Mouse (Mus musculus) C2C12 (cell line): ENCODE measurements around the gene Kmt2e.

Source experiments
- CEBPB ChIP-seq: IDR thresholded peaks from one replicate; pipeline ENCODE4 v1.6.1; 2011; ENCODE audit warnings: low read depth, mild to moderate bottlenecking, control low read depth, moderate library complexity
- CTCF ChIP-seq: IDR thresholded peaks from one replicate; pipeline ENCODE4 v1.5.1; 2011; ENCODE audit not compliant: control insufficient read depth, insufficient read depth, insufficient read length
- MAX ChIP-seq: IDR thresholded peaks from one replicate; pipeline ENCODE4 v1.6.1; 2011; ENCODE audit warnings: mild to moderate bottlenecking, control low read depth
- MYOG ChIP-seq: IDR thresholded peaks from one replicate; pipeline ENCODE4 v1.6.1; 2011; ENCODE audit not compliant: control insufficient read depth, insufficient read length; ENCODE audit errors: extremely low read depth
- USF1 ChIP-seq: IDR thresholded peaks from one replicate; pipeline ENCODE4 v1.6.1; 2011; ENCODE audit warnings: low read depth, mild to moderate bottlenecking, control low read depth, moderate library complexity

GRCm38 (mm10) chr5:23415571-23416285 is 18.5 kb upstream of the Kmt2e start:
- TF ChIP-seq CTCF (no peak), USF1 (no peak), MAX (no peak), CEBPB (no peak), MYOG (no peak)
